Mouse (Mus musculus): ENCODE data around the gene Rfx7. TPM values are rescaled to one million over a fixed set of nuclear protein-coding genes. Genes with fewer than 3 reads are reported as not detected.
"Not testable (repeated sequence)": the region's sequence is repeated elsewhere in the genome, so short reads cannot be mapped to it uniquely, and the experiment has no call there.

Rfx7 gene
- total RNA-seq, 2 experiments from 2014 or later = 30.2 to 30.4 TPM

DNA sequence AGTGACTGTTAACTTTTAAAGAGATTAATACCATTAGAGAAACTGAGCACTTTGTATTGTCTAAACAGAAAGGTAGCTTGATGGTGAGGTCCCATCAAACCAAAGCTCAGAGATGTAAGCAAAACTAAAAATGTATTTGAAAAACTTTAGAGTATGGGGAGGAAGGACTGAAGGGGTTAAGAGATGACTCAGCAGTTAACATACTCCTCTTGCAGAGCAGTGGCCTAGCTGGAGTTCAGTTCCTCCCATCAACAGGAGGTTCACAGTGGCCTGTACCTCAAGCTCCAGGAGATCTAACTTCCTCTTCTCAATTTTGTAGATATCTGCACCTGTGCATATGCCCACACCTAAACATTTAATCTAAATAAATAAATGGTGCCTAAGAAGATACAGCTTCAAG, 11.6 kb downstream of the Rfx7 start:
- DNase-seq = no peak

DNA sequence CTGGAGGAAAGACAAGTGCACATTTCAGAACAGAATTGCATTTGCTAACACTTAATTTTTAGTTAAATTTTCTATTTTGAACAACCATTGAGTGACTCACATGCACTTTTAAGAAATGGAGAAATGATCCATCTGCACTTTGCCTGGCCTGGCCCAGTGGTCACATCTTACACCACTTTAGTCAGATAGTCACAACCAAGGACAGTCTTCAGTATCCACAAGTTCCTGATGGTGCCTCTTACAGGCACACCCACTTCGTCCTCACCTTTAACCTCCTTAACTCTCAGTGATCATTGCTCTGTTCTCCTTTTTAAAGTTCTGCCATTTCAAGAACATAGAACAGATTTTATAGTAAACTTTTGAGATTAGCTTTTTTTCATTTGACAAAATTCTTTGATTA, 26.7 kb downstream of the Rfx7 start:
- no peak for DNase-seq

DNA sequence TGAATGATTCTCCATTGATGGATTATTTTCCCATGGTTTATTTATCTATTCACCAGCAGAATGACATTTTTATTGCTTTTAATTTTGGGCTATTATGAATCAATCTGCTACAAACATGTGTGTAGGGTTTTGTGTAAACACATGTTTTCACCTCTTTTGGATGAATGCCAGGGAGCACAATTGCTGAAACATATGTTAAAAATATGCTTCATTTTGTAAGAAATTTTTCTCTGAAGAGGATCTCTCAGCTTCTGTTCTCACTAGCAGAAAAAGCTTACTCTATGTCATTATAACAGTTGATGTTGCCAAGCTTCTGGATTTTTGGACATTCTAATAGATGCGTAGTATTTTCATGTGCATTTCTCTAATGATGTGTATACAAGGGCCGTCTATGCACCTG, 28.3 kb downstream of the Rfx7 start:
- DNase-seq = no peak

DNA sequence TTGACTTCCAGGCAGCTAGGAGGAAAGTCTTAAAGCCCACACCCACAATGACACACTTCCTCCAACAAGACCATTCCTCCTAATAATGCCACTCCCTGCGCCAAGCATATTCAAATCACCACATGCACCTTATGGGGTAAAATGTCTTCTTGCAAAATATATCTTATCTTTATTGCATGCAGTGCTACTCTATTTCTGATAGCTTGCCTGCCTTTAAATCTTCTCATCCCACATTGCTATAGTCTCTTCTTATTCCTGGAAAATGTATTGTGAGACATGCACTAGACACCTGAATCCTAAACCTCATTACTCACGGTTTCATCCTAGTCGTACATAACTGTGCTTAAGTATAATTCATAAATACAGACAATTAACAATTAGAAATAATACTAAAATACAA, 31.2 kb downstream of the Rfx7 start:
- DNase-seq = no peak

DNA sequence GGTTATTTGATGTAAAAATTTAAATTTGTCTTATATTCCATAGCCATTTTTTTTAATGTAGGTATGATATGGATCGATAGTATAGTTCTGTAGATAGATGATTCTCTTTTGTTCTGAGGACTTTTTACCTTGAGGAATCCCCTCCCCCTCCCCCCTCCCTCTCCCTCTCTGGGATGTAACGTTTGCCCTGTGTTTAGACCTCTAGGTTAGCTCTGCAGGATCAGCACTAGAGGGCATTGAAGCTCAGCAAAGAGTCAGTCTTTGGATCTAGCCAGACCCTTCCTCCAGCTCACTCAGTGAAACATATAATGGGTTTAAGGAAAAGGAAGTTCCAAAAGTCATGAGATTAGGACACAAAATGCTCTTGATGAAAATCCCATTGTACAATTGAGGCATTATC, 35.1 kb downstream of the Rfx7 start:
- no peak for DNase-seq

DNA sequence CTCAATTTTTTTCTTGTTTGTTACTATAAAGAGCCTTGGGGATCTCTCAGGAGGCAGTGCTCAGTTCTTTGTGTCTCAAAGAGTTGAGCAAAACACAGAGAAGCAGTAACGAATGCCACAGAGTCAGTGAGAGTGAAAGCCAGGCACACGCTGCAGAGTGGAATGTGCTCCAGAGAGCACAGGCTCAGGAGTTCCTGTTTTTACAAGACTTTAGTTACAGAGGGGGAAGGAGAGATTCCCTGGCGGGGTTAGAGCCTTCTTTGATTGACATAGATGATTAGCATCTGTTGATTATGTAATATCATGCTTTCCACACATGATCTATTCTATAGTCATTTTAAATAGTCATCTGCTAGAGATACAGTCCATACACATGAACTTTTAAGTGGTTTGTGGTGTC, 48.2 kb downstream of the Rfx7 start:
- DNase-seq = no peak

DNA sequence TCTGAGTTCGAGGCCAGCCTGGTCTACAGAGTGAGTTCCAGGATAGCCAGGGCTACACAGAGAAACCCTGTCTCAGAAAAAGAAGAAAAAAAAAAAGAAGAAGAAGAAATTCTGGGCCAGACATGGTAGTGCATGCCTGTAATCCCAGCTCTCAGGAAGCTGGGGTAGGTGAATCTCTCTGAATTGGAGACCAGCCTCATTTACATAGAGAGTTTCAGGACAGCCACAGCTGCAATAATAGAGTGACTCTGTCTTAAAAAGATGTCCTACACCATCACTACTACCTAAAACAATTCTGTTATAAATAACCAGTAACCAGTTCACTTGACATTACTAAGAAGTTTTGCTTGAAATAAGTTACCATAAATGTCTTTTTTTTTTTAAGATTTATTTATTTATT, 58.8 kb downstream of the Rfx7 start:
- no peak for DNase-seq

DNA sequence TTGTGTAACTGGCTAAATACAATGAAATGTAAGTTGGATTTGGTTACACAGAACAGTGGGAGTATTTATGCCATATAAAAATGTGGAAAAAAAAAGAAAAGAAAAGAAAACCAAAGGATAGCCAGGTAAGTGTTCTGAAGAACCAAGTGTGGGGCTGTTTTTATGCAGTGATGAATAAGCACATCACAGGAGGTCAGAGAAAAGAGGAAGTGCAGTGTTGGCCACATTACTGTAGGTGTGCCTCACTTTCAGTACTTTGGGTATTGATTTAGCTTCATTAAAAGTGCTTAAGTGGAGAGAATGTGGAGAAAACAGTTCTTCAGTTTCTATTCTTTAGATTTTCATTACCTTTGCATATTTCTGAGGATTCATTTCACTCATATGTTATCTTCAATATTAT, 60.0 kb downstream of the Rfx7 start:
- no peak for DNase-seq

DNA sequence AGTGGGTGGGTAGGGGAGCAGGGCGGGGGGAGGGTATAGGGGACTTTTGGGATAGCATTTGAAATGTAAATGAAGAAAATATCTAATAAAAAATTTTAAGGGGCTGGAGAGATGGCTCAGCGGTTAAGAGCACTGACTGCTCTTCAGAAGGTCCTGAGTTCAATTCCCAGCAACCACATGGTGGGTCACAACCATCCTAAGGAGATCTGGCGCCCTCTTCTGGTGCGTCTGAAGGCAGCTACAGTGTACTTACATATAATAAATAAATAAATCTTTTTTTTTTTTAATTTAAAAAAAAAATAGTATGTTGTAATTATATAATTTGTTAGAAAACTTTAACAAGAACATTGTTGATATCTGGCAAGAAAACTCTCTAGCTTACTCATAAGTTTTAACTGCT, 62.6 kb downstream of the Rfx7 start:
- not testable (repeated sequence) for DNase-seq

DNA sequence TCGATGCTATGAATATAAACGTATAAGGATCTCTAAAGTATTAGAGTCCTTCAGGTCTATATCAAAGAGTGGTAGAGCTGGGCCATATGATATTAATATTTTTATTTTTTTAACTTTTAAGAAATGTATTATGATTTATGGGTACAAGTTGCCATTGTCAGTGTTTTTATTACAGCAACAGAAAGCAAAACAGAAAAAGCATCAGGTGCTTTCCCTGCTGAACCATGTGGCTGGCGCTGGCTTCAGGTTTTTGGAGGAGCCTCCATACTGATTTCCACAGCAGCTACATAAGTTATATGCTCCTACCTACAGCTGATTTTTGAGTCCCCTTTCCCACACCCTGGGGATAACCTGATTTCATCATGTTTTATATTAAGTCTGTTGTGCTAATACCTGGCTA, 68.1 kb downstream of the Rfx7 start:
- DNase-seq = no peak

DNA sequence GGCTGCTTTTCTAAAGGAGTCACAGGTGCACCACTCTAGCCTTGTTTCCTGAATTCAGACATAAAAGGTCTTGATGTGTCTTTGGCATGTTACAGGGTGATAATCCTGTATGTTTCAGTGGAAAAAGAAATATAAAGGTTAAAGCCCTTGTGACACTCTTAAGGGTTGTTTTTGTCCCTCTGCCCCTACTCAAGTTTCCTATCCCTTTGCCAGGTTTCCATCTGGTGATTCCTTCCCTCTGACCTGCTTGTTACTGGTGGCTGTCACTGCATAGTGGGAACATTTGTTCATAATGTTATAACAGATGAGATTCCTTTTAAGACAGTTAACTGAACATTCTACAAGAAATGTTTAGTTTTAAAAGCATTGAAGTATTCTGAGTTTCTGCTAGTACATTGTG, 77.7 kb downstream of the Rfx7 start:
- no peak for DNase-seq

DNA sequence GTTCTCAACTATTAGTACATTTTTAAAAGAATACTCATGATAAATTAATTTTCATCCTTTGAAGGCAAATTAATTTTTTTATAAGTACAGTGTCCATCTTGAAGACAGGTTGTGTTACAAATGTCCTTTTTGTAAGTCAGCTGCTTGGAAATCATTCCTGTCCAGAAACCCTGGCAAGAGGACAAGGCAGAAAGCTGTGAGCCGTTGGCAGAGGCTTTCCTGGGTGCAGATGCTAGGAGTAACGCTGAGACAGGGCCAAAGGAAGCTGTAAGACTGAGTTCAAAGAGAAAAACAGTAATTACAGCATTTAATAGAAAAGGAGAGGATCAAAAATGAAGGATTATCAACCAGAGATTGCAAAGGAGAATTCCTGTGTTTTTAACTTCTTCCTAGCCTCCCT, 81.8 kb downstream of the Rfx7 start:
- peak; percentile 32 for DNase-seq

DNA sequence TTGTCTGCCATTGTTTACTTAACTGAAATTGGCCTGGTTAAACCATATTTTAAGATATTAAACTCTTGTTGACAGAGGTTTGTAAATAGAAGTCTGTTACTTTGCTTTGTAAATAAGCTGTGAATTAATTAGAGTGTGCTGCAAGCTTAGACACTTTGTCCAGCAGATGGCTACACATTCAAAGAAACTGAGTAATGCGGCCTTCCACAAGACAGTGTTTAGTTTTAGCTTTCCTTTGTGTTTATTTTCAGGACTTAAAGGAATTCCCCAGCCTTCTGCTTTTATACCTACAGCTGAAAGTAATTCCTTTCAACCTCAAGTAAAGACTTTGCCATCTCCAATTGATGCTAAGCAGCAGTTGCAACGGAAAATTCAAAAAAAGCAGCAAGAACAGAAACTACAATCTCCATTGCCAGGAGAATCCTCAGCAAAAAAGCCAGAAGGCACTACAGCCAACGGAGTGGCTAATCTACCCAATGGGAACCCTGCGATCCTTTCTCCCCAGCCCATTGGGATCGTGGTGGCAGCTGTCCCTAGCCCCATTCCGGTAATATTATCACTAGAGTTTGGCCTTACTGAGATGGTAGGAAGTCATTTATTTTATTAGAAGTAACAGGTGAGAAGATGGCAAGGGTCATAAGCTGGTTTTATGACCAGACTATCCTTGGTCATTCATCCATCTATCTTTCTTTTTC, 82.9 kb downstream of the Rfx7 start:
- DNase-seq = no peak

DNA sequence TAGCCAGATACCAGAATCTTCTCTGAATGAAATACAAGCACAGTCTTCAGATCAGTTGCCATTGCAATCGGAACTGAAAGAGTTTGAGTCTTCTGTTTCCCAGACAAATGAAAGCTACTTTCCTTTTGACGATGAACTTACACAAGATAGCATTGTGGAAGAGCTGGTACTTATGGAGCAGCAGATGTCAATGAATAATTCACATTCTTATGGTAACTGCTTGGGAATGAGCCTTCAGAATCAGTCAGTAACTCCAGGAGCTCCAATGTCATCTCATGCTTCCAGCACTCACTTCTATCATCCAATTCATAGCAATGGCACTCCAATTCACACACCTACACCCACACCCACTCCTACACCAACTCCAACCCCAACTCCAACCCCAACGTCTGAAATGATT, 86.0 kb downstream of the Rfx7 start:
- no peak for DNase-seq

DNA sequence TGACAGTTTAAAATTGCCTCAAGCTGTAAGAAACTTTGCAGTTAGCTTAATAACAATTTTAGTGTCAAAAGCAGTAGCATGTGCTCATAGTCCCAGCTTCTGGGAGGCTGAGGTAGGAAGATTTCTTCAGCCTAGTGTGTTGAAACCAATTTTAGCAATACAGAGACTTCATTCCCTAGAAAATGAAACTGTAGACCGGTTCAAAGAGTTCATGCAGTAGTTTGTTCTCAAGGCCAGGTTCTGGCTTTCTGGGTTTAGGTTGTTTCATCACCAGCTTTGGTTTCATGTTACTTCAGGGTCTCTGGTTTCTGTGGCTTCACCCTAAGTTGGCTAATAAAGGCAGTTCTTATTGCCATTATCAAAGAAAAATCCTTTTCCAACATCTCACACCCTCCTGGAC, 91.6 kb downstream of the Rfx7 start:
- no peak for DNase-seq

DNA sequence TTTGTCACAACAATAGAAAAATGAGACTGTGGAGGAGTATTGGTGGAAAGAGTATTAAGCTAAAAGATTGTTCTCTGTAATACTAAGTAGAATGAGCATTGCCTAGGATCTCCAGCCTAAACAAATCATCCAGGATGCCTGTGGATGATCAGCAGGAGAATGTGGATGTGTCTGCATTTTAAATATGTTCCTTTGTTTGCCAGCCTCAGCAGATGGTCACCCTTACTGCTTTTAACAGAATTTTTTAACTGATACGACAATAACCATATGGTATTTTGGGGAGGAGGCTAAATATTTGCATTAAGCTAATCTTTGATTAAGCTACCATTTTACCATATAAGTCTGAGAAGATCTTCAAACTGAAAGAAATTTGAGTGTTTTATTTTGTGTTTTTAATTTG, 95.6 kb downstream of the Rfx7 start:
- DNase-seq = no peak

DNA sequence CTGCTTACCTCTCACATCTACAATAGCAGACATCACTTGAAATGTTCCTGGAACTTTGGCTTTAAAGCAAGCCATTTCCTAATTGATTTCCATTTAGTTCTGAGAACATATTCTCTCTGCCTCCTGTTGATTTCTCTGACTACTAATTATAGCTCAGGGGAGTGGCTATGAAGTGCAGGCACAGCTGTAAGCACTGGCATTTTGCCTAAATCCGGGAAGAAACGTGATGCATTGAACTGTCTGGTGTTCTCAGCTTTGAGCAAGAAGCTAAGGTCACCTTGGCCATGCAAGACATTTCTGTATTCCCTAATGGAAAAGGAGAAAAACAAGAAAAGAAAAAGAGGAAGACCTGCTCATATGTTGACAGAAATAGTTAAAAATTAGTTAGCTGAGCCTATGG, 96.6 kb downstream of the Rfx7 start:
- no peak for DNase-seq

DNA sequence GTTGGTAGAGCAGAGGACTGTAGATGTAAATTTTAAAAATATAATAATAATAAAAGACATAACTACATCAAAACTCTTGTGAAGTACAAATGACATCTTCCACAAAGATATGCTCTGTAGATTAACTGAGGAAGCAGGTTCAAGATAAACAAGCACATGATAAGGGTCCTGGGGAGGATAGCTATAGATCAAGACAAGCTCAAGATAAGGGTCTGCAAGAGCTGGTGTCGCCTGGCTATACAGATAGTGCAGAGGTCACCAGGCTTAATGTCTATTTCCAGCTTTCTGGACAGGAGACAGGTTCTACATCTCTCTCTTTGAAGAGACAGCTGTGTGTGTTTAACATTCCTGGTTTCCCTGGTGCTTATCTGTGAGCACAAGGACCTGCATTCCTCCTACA, 100.2 kb downstream of the Rfx7 start:
- DNase-seq = no peak

DNA sequence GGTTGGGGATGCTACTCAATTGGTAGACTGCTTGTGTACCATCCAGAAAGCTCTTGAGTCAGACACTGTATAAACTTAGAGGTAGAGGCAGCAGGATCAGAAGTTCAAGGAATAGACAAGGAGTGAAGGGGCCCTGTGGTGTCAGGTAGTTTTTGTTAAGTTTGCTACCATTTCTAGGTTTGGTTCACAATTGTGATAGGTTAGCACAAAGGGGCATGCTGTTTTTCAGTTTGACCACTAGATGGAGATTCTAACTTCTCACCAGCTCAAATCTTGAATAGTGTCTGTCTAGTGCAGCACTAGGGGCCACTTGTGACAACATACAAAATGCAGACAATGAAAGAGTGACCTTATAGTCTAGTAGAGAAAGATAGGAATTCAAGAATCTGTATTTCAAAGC, 103.1 kb downstream of the Rfx7 start:
- DNase-seq = no peak

DNA sequence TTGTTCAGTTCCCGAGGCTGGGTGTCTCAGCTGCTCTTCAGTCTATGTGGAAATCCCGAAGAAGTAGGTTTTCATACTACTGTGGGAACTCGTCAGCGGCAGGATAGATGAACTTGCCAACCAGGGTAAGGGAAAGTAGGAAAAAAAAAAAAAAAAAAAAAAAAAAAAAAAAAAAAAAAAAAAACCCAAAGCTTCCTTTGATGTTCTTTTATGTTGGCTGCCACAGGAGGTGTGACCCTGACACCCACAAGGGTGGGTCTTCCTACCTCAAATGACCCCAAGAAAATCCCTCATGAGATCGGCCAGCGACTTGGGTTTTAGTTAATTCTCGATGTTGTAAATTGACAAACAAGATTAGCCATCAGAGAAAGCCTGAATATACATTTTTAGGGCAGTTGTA, 104.5 kb downstream of the Rfx7 start:
- no peak for DNase-seq

DNA sequence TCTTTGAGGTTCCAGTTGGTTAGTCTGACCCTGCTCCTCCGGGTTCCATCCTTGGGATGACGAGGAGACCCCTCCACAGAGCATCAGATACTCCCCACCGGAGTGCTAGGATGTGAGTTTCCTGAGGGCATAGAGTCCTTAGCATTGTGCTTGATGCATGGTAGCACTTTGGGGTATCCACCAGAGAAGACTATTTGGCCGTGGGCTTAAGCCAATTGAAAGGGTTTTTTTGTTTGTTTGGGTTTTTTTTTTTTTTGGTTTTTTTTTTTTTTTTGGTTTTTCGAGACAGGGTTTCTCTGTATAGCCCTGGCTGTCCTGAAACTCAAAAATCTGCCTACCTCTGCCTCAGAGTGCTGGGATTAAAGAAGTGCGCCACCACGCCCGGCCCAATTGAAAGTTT, 105.2 kb downstream of the Rfx7 start:
- no peak for DNase-seq

DNA sequence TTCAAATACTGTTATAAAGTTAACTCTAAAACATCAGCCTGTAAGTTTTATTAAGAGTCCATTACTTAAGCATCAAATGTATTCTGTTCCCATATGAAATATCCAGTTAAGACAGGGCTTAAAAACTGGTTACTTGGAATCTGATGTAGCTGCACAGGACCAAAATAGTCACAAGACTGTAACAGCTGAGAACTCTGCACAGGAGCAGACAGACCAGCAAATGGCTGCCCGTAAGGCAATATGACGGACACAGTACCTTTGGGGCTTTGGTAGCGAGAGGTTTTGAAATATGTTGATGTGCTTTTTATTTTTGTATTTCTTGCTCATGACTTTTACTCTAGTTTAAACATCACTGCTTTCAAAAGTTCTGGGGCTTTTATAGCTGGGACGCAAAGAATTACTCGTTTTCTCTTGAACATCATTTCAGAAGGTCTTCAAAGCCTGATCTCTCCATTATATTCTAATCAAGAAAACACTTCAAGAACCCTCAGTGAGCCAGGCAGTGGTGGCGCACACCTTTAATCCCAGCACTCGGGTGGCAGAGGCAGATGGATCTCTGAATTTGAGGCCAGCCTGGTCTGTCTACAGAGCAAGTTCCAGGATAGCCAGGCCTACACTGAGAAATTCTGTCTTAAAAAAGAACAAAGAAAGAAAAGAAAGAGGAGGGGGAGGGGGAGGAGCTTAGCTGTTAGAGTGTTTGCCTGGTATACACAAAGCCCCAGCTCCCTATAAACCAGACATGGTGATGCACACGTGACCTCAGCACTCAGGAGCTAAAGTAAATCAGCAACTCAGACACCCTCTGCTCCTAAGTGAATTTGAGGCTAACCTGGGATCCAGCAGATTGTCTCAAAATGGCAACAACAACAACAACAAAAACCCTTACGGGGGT, 107.2 kb downstream of the Rfx7 start:
- DNase-seq = no peak

DNA sequence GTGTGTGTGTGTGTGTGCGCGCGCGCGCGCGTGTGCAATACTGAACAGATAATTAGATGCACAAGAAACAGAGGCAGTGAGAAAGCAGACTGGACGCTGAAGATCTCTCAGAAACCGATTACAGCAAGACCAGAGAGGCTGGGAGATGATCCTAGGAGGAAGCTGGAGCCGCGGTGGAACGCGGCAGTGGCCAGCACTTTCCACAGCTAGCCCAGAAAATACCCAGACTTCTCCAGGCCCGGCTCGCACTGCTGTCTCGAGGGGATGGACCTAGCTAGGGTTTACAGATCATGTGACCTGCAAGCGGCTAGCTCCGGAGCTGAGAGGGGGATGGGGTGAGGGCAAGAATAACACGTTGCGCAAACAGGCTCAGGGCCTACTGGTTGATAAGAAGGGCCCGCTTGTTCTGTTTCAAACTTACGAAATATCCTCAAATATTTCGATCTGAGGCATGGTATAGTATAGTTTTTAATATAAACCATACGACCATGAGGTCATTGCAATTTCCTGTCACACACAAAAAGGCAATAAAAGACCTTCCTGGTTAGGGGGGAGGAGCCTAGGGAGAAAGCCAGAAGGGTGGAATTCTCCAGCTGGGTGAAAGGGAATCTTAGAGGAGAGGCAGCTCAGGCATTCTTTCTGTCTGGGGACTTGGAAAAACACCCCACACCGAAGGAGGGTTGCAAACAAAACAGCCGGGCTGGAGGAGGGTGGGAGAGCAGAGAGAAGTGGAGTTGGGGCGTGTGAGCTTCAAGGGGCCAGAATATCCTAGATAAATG, 108.0 kb downstream of the Rfx7 start:
- DNase-seq = peak; percentile 77

Measured in gastrocnemius, postnatal 10 days (tissue).